In the genomic region with DNA sequence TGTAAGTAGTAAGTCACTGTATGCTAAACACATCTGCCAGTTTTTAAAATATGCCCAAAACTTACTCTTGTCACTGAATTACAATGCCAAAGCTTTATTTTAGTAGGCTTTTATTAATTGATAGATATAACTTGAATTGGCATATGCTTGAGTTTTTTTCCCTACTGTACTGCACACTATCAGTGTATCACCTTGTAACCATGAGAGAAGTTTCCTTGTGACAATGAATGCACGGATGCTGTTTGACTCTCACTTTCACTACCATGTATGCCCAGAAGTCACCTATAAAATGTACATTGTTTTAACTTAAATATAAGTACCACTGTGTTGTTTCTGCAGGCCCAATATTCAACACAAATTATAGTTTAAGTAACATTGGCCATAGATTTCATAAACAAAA, we compare ENCODE assay signal across 21 mouse cellular contexts.
DNase-seq lines count a peak whose midpoint lies in the region; ATAC-seq and TF ChIP-seq lines count a peak whose summit lies in the region.
"Had no signal": no experiment of that assay in that cellular context is flagged by ENCODE, and none has a peak within 500 bp of the region (broad histone marks: within the 10 kb centered on the region; RNA-seq: fewer than 3 reads in every experiment).

No protein-coding gene starts in this region.

- no peaks in the 10 kb centered on the region for H3K27me3 ChIP-seq in forebrain, postnatal 0 days (ENCODE audit: insufficient read depth, low read length)
- no peaks in the 10 kb centered on the region for H3K27me3 ChIP-seq in forebrain, embryonic 12.5 days
- no peaks in the 10 kb centered on the region for H3K27me3 ChIP-seq in midbrain, embryonic 15.5 days (replicated peaks)
- no peaks in the 10 kb centered on the region for H3K27me3 ChIP-seq in midbrain, embryonic 11.5 days (ENCODE audit: control insufficient read depth, insufficient read depth, low read length)
- H3K27me3 ChIP-seq in midbrain, embryonic 16.5 days (ENCODE audit: control insufficient read depth, insufficient read depth, low read depth, low read length), result no peaks in the 10 kb centered on the region
- no peaks in the 10 kb centered on the region for H3K27me3 ChIP-seq in midbrain, embryonic 14.5 days (ENCODE audit: control insufficient read depth, insufficient read depth, low read length)
- H3K27me3 ChIP-seq: CH12.LX, Patski had no signal

- no peak overlapping the region for H3K4me2 ChIP-seq in forebrain, postnatal 0 days (ENCODE audit: low read depth)
- H3K4me2 ChIP-seq in forebrain, embryonic 12.5 days, result no peak overlapping the region
- no peak overlapping the region for H3K4me2 ChIP-seq in midbrain, embryonic 15.5 days
- no peak overlapping the region for H3K4me2 ChIP-seq in midbrain, embryonic 11.5 days
- H3K4me2 ChIP-seq in midbrain, embryonic 16.5 days (ENCODE audit: low read length), result no peak overlapping the region
- H3K4me2 ChIP-seq in midbrain, embryonic 14.5 days (ENCODE audit: low read length), result no peak overlapping the region

- H3K27ac ChIP-seq in forebrain, postnatal 0 days (ENCODE audit: low read depth, low read length), result no peak overlapping the region
- no peak overlapping the region for H3K27ac ChIP-seq in forebrain, embryonic 12.5 days
- no peak overlapping the region for H3K27ac ChIP-seq in midbrain, embryonic 15.5 days
- no peak overlapping the region for H3K27ac ChIP-seq in midbrain, embryonic 11.5 days (ENCODE audit: low read depth, low read length)
- H3K27ac ChIP-seq in midbrain, embryonic 16.5 days (ENCODE audit: low read length), result no peak overlapping the region
- H3K27ac ChIP-seq in midbrain, embryonic 14.5 days (replicated peaks; ENCODE audit: low read depth, low read length), result no peak overlapping the region

- 0 out of 2 replicates have a peak, but pooled peaks have one; percentile 1 for ATAC-seq in forebrain, postnatal 0 days
- no peak for ATAC-seq in forebrain, embryonic 12.5 days (ENCODE audit: low FRiP score)
- 0 out of 2 replicates have a peak, but pooled peaks have one; percentile 54 for ATAC-seq in midbrain, embryonic 15.5 days (replicated peaks)
- ATAC-seq in midbrain, embryonic 11.5 days (ENCODE audit: low FRiP score), result no peak
- peak; percentile 51 for ATAC-seq in midbrain, embryonic 16.5 days
- ATAC-seq in midbrain, embryonic 14.5 days (ENCODE audit: low FRiP score, low TSS enrichment), result no peak
- ATAC-seq: activated CD4-positive, CD25-positive, alpha-beta regulatory T cell, adult 4 months; CD4-positive, CD25-positive, alpha-beta regulatory T cell, adult 4 months; Patski had no signal

- H3K4me3 ChIP-seq in forebrain, postnatal 0 days (ENCODE audit: low read depth, low read length), result no peak overlapping the region
- H3K4me3 ChIP-seq in forebrain, embryonic 12.5 days (replicated peaks), result no peak overlapping the region
- no peak overlapping the region for H3K4me3 ChIP-seq in midbrain, embryonic 15.5 days
- H3K4me3 ChIP-seq in midbrain, embryonic 11.5 days (ENCODE audit: low read depth, low read length), result no peak overlapping the region
- no peak overlapping the region for H3K4me3 ChIP-seq in midbrain, embryonic 16.5 days (ENCODE audit: low read depth, low read length)
- no peak overlapping the region for H3K4me3 ChIP-seq in midbrain, embryonic 14.5 days (replicated peaks; ENCODE audit: low read depth, low read length)

- no peaks in the 10 kb centered on the region for H3K9me3 ChIP-seq in forebrain, postnatal 0 days (ENCODE audit: low read length)
- no peaks in the 10 kb centered on the region for H3K9me3 ChIP-seq in forebrain, embryonic 12.5 days
- no peaks in the 10 kb centered on the region for H3K9me3 ChIP-seq in midbrain, embryonic 15.5 days
- H3K9me3 ChIP-seq in midbrain, embryonic 11.5 days (ENCODE audit: control insufficient read depth, low read length), result no peaks in the 10 kb centered on the region
- no peaks in the 10 kb centered on the region for H3K9me3 ChIP-seq in midbrain, embryonic 16.5 days (replicated peaks; ENCODE audit: control insufficient read depth, low read length, poor library complexity, severe bottlenecking)
- H3K9me3 ChIP-seq in midbrain, embryonic 14.5 days (ENCODE audit: control insufficient read depth, low read length), result no peaks in the 10 kb centered on the region
- H3K9me3 ChIP-seq: G1E had no signal

- DNase-seq in forebrain, postnatal 0 days, result no peak
- DNase-seq in midbrain, embryonic 11.5 days (ENCODE audit: low spot score, missing footprints), result no peak
- no peak for DNase-seq in midbrain, embryonic 14.5 days
- DNase-seq: adrenal gland, adult 2 months; adrenal gland, adult 8-10 months; adrenal gland, postnatal 10 days; adrenal gland, postnatal 14 days; adrenal gland, postnatal 25 days; adrenal gland, postnatal 36 days; B cell, adult 2 months; cerebellum, adult 11 months; cerebellum, adult 11-12 months; cerebellum, adult 18-20 months had no signal

- WGBS in forebrain, postnatal 0 days, result 83% methylated on average over 1 of the region's 1 CpGs
- 92% methylated on average over 1 of the region's 1 CpGs for WGBS in forebrain, embryonic 12.5 days
- 82% methylated on average over 1 of the region's 1 CpGs for WGBS in midbrain, embryonic 15.5 days
- WGBS in midbrain, embryonic 11.5 days, result 83% methylated on average over 1 of the region's 1 CpGs
- 79% methylated on average over 1 of the region's 1 CpGs for WGBS in midbrain, embryonic 16.5 days
- 85% methylated on average over 1 of the region's 1 CpGs for WGBS in midbrain, embryonic 14.5 days

- peaks cover 5% of the 10 kb centered on the region; the same call in 1 of the 2 replicates for H3K4me1 ChIP-seq in forebrain, postnatal 0 days (ENCODE audit: insufficient read depth)
- no peaks in the 10 kb centered on the region for H3K4me1 ChIP-seq in forebrain, embryonic 12.5 days
- H3K4me1 ChIP-seq in midbrain, embryonic 15.5 days, result 0 out of 2 replicates have a peak, but pooled peaks cover 5% of the 10 kb centered on the region
- H3K4me1 ChIP-seq in midbrain, embryonic 11.5 days (ENCODE audit: control insufficient read depth, insufficient read depth, low read length), result no peaks in the 10 kb centered on the region
- H3K4me1 ChIP-seq in midbrain, embryonic 16.5 days (ENCODE audit: control insufficient read depth, insufficient read depth, low read length), result peaks cover 6% of the 10 kb centered on the region; the same call in 1 of the 2 replicates
- no peaks in the 10 kb centered on the region for H3K4me1 ChIP-seq in midbrain, embryonic 14.5 days (ENCODE audit: control insufficient read depth, insufficient read depth, low read length)

- TF ChIP-seq CTCF in forebrain, postnatal 0 days (IDR thresholded peaks at IDR 0.05; ENCODE audit: low read depth), result no peak

- no peaks in the 10 kb centered on the region for H3K36me3 ChIP-seq in forebrain, postnatal 0 days (ENCODE audit: insufficient read depth)
- no peaks in the 10 kb centered on the region for H3K36me3 ChIP-seq in forebrain, embryonic 12.5 days (replicated peaks)
- no peaks in the 10 kb centered on the region for H3K36me3 ChIP-seq in midbrain, embryonic 15.5 days (replicated peaks)
- no peaks in the 10 kb centered on the region for H3K36me3 ChIP-seq in midbrain, embryonic 11.5 days (ENCODE audit: control insufficient read depth, insufficient read depth, low read length)
- H3K36me3 ChIP-seq in midbrain, embryonic 16.5 days (ENCODE audit: control insufficient read depth, insufficient read depth, low read length), result no peaks in the 10 kb centered on the region
- H3K36me3 ChIP-seq in midbrain, embryonic 14.5 days (ENCODE audit: control insufficient read depth, insufficient read depth, low read length), result no peaks in the 10 kb centered on the region
- H3K36me3 ChIP-seq: G1E had no signal

- H3K9ac ChIP-seq in forebrain, postnatal 0 days, result no peak overlapping the region
- H3K9ac ChIP-seq in forebrain, embryonic 12.5 days, result no peak overlapping the region
- no peak overlapping the region for H3K9ac ChIP-seq in midbrain, embryonic 15.5 days
- no peak overlapping the region for H3K9ac ChIP-seq in midbrain, embryonic 11.5 days (ENCODE audit: low read length)
- no peak overlapping the region for H3K9ac ChIP-seq in midbrain, embryonic 16.5 days (ENCODE audit: low read depth, low read length)
- no peak overlapping the region for H3K9ac ChIP-seq in midbrain, embryonic 14.5 days (replicated peaks; ENCODE audit: low read length)

Comparison
In these comparisons a context has a peak if more than half of its experiments do, and no peak if none do; other contexts are left out.
1. ATAC-seq: peak in forebrain, postnatal 0 days (single experiment), midbrain, embryonic 15.5 days (single experiment) and midbrain, embryonic 16.5 days (single experiment); none in forebrain, embryonic 12.5 days (single experiment), midbrain, embryonic 11.5 days (single experiment) and midbrain, embryonic 14.5 days (single experiment).